Mouse (Mus musculus) adrenal gland, postnatal 36 days (tissue): Measurements from ENCODE around the gene Pmf1. TPM values are rescaled to one million over a fixed set of nuclear protein-coding genes. Genes with fewer than 3 reads are reported as not detected.
"Not testable (repeated sequence)": the region's sequence is repeated elsewhere in the genome, so short reads cannot be mapped to it uniquely, and the experiment has no call there.

Experiments
- DNase-seq, 2 experiments: peaks; one replicate each; pipeline ENCODE4 v3.0.0; 2021; ENCODE audit warnings: mixed read lengths in 1 of 2
- total RNA-seq, 2 experiments: library from RNA; stranded (reverse); gene quantifications; 2 replicates each; pipeline ENCODE4 v1.2.3; 2021

Pmf1 gene
- total RNA-seq, 2 experiments from 2014 or later: 29.4 to 43.1 TPM

GRCm38 (mm10) chr3:88395288-88395687 lies 14.8 kb downstream of the Pmf1 start:
- DNase-seq: no peak

- DNase-seq: no peak
These were observed 16.3 kb downstream of the Pmf1 start for GRCm38 (mm10) chr3:88393776-88394375.

- DNase-seq: no peak
These were observed 25.8 kb downstream of the Pmf1 start, which contains the start of gene Bglap for GRCm38 (mm10) chr3:88384364-88384763. Bglap (minus strand) TSS chr3:88384464.

- not testable (repeated sequence) for DNase-seq
These were observed 27.7 kb downstream of the Pmf1 start for GRCm38 (mm10) chr3:88382383-88382782.

GRCm38 (mm10) chr3:88381389-88382315 lies 28.5 kb downstream of the Pmf1 start:
- peak in 1 of 2 experiments; percentile 40 for DNase-seq

- DNase-seq: not testable (repeated sequence)
These were observed 31.5 kb downstream of the Pmf1 start, which contains the start of gene Bglap2 for GRCm38 (mm10) chr3:88378599-88378998. Bglap2 (minus strand) TSS chr3:88378699.

GRCm38 (mm10) chr3:88376644-88377043 lies 33.5 kb downstream of the Pmf1 start:
- DNase-seq: not testable (repeated sequence)

GRCm38 (mm10) chr3:88375750-88376626 lies 34.1 kb downstream of the Pmf1 start:
- DNase-seq: not testable (repeated sequence)

- DNase-seq: not testable (repeated sequence)
These were observed 37.5 kb downstream of the Pmf1 start, which contains the start of gene Bglap3 for GRCm38 (mm10) chr3:88372643-88373042. Bglap3 (minus strand) TSS chr3:88372743.

- not testable (repeated sequence) for DNase-seq
These were observed 41.6 kb downstream of the Pmf1 start for GRCm38 (mm10) chr3:88368511-88368910.

- not testable (repeated sequence) for DNase-seq
These were observed 42.6 kb downstream of the Pmf1 start for GRCm38 (mm10) chr3:88367517-88367916.

GRCm38 (mm10) chr3:88366830-88367428 lies 43.2 kb downstream of the Pmf1 start:
- DNase-seq: peak; percentile 60 to 68

GRCm38 (mm10) chr3:88365705-88366361 lies 44.3 kb downstream of the Pmf1 start:
- DNase-seq: no peak

GRCm38 (mm10) chr3:88364337-88364736 lies 45.8 kb downstream of the Pmf1 start, which contains the start of gene Paqr6:
Paqr6 (plus strand) TSS chr3:88364584.
- DNase-seq: peak; percentile 53 to 69

GRCm38 (mm10) chr3:88363700-88364099 lies 46.4 kb downstream of the Pmf1 start:
- DNase-seq: no peak

- DNase-seq: no peak
These were observed 48.4 kb downstream of the Pmf1 start for GRCm38 (mm10) chr3:88361612-88362313.

GRCm38 (mm10) chr3:88361096-88361495 lies 49.0 kb downstream of the Pmf1 start:
- no peak for DNase-seq

- DNase-seq: no peak
These were observed 50.1 kb downstream of the Pmf1 start for GRCm38 (mm10) chr3:88359989-88360388.

GRCm38 (mm10) chr3:88359584-88359983 lies 50.5 kb downstream of the Pmf1 start:
- DNase-seq: no peak
